Mouse (Mus musculus): ENCODE results near the gene Prkcz. TPM values are rescaled to one million over a fixed set of nuclear protein-coding genes. Genes with fewer than 3 reads are reported as not detected.

Gene Prkcz
- total and polyA plus RNA-seq, 2 experiments from 2014 or later: 104 to 106 TPM

DNA sequence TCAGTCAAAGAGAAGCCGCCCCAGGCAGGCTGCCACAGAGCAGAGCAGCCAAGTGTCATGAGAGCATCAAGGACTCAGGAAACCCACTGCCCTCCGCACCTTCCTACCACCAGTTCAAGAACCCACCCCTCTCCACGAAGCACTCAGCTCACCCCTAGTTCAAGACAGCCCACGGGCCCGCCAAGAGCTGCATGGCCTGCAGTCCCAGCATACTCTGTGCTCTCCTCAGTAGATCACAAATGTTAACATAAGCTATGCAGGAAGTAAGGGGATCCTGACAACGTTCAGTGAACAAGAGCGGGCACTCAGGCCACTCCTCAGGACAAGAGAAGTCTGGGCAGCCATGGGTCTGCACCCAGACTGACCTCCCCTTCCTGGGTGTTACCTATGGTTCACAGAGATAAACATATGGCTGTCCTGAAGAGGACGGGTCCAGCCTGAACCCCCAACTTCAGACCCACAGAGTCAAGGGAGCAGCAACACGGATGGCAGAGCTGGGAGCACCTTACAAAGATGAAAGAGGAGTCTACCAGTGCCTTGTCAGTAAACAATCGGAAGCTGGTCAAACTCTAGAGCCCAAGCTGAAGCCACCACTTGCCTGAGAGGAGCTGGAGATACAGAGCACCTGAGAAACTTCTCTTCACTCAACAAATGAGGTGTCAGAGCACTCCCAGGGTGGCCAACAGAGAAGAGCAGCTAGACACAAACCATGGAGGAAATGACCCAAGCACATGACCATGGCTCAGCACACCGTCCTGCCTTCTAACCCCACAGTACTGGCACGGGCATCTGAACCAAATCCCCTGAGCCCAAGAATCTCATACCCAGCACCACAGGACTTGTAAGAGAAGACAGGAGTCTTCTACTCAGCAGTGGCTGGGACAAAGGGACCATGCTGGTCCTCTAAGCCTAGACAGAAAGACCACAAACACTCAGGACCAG lies 141.6 kb downstream of the Prkcz start:
- ATAC-seq (ENCODE audit: low FRiP score): no peak
- 56% methylated on average over 12 of the region's 12 CpGs for WGBS
- Histone ChIP-seq H3K4me2 (ENCODE audit: low read depth, low read length, poor library complexity, severe bottlenecking) (peak overlapping the region; percentile 100), H3K4me3 (ENCODE audit: low read depth, low read length) (peak overlapping the region; percentile 80), H3K27ac (ENCODE audit: low read depth, low read length) (no peak overlapping the region), H3K27me3 (ENCODE audit: insufficient read depth, low read length) (no peaks in the 10 kb centered on the region), H3K9ac (replicated peaks; ENCODE audit: low read length, poor library complexity, severe bottlenecking) (peak overlapping the region; percentile 95), H3K9me3 (ENCODE audit: low read length) (no peaks in the 10 kb centered on the region), H3K4me1 (ENCODE audit: insufficient read depth, low read length) (peaks cover 43% of the 10 kb centered on the region), H3K36me3 (ENCODE audit: insufficient read depth, low read length) (no peaks in the 10 kb centered on the region)
- TF ChIP-seq CTCF (IDR thresholded peaks at IDR 0.05): no peak
- DNase-seq (ENCODE audit: low spot score): no peak

DNA sequence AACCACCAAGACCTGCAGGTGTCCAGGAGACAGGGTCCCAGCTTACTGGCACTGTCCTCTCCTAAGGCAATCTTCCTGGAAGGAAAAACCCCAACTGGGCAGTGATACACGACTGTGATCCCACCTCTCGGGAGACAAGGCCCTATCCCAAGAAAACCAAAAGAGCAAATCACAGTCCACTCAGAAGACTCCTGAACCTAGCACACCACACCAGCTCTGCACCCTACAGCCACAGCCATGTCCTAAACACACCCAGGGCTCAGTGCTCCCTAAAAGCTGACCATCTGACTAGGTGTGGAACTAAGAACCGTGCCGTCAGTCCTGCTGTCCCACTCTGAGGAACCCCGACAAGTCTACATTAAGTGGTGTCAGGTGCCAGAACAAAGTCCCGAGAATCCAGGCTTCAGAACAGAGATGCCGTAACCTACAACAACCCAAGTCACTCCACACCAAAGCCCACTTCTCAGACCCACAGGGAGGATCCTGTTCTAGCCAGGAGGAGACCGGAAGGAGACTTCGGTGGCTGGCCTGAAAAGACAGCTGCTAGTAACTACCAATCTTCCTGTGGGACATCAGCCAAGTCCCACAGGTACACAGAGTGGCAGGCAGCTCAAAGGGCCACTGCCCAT lies 142.9 kb downstream of the Prkcz start:
- H3K27ac ChIP-seq (ENCODE audit: low read depth, low read length): no peak overlapping the region
- DNase-seq (ENCODE audit: low spot score): no peak
- ATAC-seq (ENCODE audit: low FRiP score): no peak
- WGBS: 82% methylated on average over 9 of the region's 9 CpGs
- no peak for TF ChIP-seq CTCF (IDR thresholded peaks at IDR 0.05)
- peak overlapping the region; percentile 100 for H3K4me2 ChIP-seq (ENCODE audit: low read depth, low read length, poor library complexity, severe bottlenecking)
- H3K9ac ChIP-seq (replicated peaks; ENCODE audit: low read length, poor library complexity, severe bottlenecking): no peak overlapping the region
- 0 out of 2 replicates have a peak overlapping the region, but pooled peaks have one; percentile 3 for H3K4me3 ChIP-seq (ENCODE audit: low read depth, low read length)
- peaks cover 53% of the 10 kb centered on the region for H3K4me1 ChIP-seq (ENCODE audit: insufficient read depth, low read length)
- H3K9me3 ChIP-seq (ENCODE audit: low read length): no peaks in the 10 kb centered on the region
- no peaks in the 10 kb centered on the region for H3K36me3 ChIP-seq (ENCODE audit: insufficient read depth, low read length)
- H3K27me3 ChIP-seq (ENCODE audit: insufficient read depth, low read length): no peaks in the 10 kb centered on the region

DNA sequence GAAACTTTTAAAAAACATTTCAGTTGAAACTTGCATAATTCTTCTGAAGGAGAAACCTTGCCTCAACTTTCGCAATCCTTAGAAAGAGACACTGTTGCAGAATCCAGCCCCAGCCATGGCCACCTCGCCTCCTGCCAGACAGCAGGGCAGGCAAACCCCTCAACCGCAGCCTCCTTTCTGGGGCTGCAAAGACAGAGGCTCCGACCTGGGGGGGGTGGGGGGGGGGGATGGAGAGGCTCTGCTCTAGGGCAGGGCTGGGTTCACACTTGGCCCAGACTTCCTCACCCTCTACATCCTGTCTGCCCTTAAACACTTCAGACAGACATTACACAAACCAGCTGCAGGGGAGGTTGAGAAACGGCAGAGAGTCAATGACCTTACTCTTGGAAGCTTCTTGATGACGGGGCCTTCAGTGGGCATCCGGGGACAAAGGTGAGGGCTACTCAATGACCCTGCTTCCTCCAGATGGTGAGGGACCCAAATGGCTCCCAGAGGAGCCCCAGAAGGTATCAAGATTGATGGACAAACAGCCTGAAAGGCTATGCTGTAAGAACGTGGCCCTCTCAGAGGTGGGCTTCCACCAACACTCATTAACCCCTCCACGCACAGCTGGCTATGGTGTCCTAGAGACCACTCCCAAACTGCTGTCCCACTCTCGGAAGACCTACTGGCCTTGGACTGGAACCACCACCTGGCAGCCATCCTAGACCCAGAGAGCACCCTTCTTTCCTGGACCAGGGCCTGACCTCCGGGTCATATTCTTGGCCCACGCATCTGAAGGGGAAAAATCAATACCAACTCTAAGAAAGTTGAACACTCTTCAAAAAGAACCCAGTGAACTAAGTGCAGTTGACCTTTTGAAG lies 143.7 kb downstream of the Prkcz start:
- WGBS: 81% methylated on average over 11 of the region's 12 CpGs
- H3K27me3 ChIP-seq (ENCODE audit: insufficient read depth, low read length): no peaks in the 10 kb centered on the region
- H3K36me3 ChIP-seq (ENCODE audit: insufficient read depth, low read length): no peaks in the 10 kb centered on the region
- no peak overlapping the region for H3K27ac ChIP-seq (ENCODE audit: low read depth, low read length)
- no peak overlapping the region for H3K9ac ChIP-seq (replicated peaks; ENCODE audit: low read length, poor library complexity, severe bottlenecking)
- ATAC-seq (ENCODE audit: low FRiP score) (no peak), DNase-seq (ENCODE audit: low spot score) (no peak)
- H3K4me3 ChIP-seq (ENCODE audit: low read depth, low read length): no peak overlapping the region
- TF ChIP-seq CTCF (IDR thresholded peaks at IDR 0.05): no peak
- peak overlapping the region; percentile 100 for H3K4me2 ChIP-seq (ENCODE audit: low read depth, low read length, poor library complexity, severe bottlenecking)
- peaks cover 53% of the 10 kb centered on the region for H3K4me1 ChIP-seq (ENCODE audit: insufficient read depth, low read length)
- H3K9me3 ChIP-seq (ENCODE audit: low read length): no peaks in the 10 kb centered on the region

DNA sequence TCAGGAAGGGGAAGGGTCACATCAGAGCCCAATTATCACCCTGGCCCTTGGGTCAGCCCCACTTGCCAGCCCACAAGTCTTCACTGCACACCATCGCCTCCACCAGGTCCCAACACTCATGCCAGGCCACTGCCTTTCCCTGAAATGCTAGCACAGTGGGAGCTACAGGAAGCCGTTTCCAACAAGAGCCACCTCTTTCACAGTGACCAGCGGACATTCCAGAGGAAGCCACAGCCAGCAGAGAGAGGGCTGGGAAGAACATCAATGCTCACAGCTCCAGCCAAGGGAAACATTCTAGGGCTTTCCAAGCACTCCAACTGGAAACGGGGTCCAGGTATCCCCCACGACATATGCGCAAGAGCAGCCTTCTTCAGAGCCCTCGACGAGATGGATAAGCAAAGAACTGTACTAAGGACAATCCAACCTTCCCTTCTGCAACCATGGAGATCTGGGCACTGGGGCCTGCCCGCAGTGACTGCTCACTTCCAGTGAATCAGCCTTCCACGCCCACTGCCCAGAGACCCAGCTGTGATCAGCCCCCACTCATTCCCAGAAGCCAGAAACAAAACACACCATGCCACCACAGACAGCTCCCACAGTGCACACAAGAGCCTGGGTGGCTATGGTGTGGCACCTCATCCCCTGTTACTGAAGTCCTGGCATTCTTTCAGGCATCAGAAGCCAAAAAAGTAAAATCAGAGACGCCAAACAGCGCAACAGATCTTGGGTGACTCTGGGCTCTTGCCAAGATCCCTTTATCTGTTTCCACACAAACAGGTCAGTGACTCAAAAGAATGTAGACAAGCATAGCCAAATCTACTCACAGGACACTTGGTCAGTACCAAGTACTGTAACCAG lies 145.2 kb downstream of the Prkcz start:
- Histone ChIP-seq H3K4me2 (ENCODE audit: low read depth, low read length, poor library complexity, severe bottlenecking) (peak overlapping the region; percentile 5; the same call in 1 of the 2 replicates), H3K27me3 (ENCODE audit: insufficient read depth, low read length) (no peaks in the 10 kb centered on the region), H3K4me1 (ENCODE audit: insufficient read depth, low read length) (peaks cover 53% of the 10 kb centered on the region), H3K27ac (ENCODE audit: low read depth, low read length) (peak overlapping the region; percentile 47; the same call in 1 of the 2 replicates), H3K9ac (replicated peaks; ENCODE audit: low read length, poor library complexity, severe bottlenecking) (no peak overlapping the region), H3K4me3 (ENCODE audit: low read depth, low read length) (no peak overlapping the region), H3K9me3 (ENCODE audit: low read length) (no peaks in the 10 kb centered on the region), H3K36me3 (ENCODE audit: insufficient read depth, low read length) (no peaks in the 10 kb centered on the region)
- WGBS: 52% methylated on average over 12 of the region's 12 CpGs
- DNase-seq (ENCODE audit: low spot score) (peak; percentile 39), ATAC-seq (ENCODE audit: low FRiP score) (no peak)
- 0 out of 2 replicates have a peak, but pooled peaks have one; percentile 3 for TF ChIP-seq CTCF (IDR thresholded peaks at IDR 0.05)

DNA sequence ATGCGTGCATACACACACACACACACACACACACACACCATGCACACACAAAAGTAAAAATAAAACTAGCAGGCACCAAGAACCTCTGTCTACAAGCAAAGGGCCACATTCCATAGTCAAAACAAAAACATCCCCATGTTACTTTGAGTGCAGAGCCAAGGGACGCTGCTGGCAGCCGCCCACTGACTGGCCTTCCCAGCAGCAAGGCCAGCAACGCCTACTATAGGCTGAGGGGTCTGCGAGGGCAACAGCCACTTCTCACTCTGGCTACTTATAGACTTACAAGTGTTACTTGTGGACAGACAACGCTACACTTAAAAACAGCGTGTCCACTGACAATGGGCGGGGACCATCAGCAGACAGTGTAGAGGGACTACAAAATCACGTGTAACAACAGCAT lies 146.0 kb downstream of the Prkcz start:
- Histone ChIP-seq H3K4me1 (ENCODE audit: insufficient read depth, low read length) (peaks cover 52% of the 10 kb centered on the region), H3K27ac (ENCODE audit: low read depth, low read length) (no peak overlapping the region), H3K4me3 (ENCODE audit: low read depth, low read length) (no peak overlapping the region), H3K9me3 (ENCODE audit: low read length) (no peaks in the 10 kb centered on the region), H3K27me3 (ENCODE audit: insufficient read depth, low read length) (no peaks in the 10 kb centered on the region), H3K36me3 (ENCODE audit: insufficient read depth, low read length) (no peaks in the 10 kb centered on the region; the same call in 1 of the 2 replicates), H3K4me2 (ENCODE audit: low read depth, low read length, poor library complexity, severe bottlenecking) (peak overlapping the region; percentile 5; the same call in 1 of the 2 replicates), H3K9ac (replicated peaks; ENCODE audit: low read length, poor library complexity, severe bottlenecking) (no peak overlapping the region)
- 60% methylated on average over 9 of the region's 9 CpGs for WGBS
- ATAC-seq (ENCODE audit: low FRiP score) (no peak), DNase-seq (ENCODE audit: low spot score) (no peak)
- TF ChIP-seq CTCF (IDR thresholded peaks at IDR 0.05): no peak

All from midbrain, postnatal 0 days (tissue).